Mouse (Mus musculus) liver, embryonic 12.5 days (tissue): ENCODE results near the gene Tec. TPM values are rescaled to one million over a fixed set of nuclear protein-coding genes. Genes with fewer than 3 reads are reported as not detected.

ENCODE experiments used
- ATAC-seq: fragments of 200-750 bp; cut with Nextera tagmentation; 2 replicates; pipeline ENCODE4 v1.8.0; 2017; ENCODE audit warnings: moderate number of reproducible peaks, mild to moderate bottlenecking, moderate library complexity
- H3K27ac ChIP-seq: fragments of 300-500 bp; sonication (generic); 2 replicates; pipeline ENCODE4 v1.5.1; 2016; ENCODE audit warnings: mild to moderate bottlenecking
- H3K27me3 ChIP-seq: fragments of 300-500 bp; sonication (generic); replicated peaks from 2 replicates; pipeline ENCODE4 v1.6.1; 2016; ENCODE audit warnings: mild to moderate bottlenecking, moderate library complexity
- H3K36me3 ChIP-seq: fragments of 300-500 bp; sonication (generic); 2 replicates; pipeline ENCODE4 v1.6.1; 2016; ENCODE audit warnings: mild to moderate bottlenecking, moderate library complexity
- H3K4me1 ChIP-seq: fragments of 300-500 bp; sonication (generic); 2 replicates; pipeline ENCODE4 v1.6.1; 2016
- H3K4me2 ChIP-seq: fragments of 300-500 bp; sonication (generic); 2 replicates; pipeline ENCODE4 v1.6.1; 2016; ENCODE audit warnings: mild to moderate bottlenecking, moderate library complexity
- H3K4me3 ChIP-seq: fragments of 300-500 bp; sonication (generic); 2 replicates; pipeline ENCODE4 v1.5.1; 2016; ENCODE audit warnings: mild to moderate bottlenecking, moderate library complexity
- H3K9ac ChIP-seq: fragments of 300-500 bp; sonication (generic); 2 replicates; pipeline ENCODE4 v1.6.1; 2016; ENCODE audit warnings: mild to moderate bottlenecking, moderate library complexity
- H3K9me3 ChIP-seq: fragments of 300-500 bp; sonication (generic); replicated peaks from 2 replicates; pipeline ENCODE4 v1.6.1; 2016; ENCODE audit warnings: mild to moderate bottlenecking, moderate library complexity
- WGBS: fragments of 180-500 bp; shearing (Covaris S2); methylation state at CpG from one replicate; pipeline ENCODE4 v1.1.7; 2016; ENCODE audit not compliant: insufficient replicate concordance; 5-methylcytosine and 5-hydroxymethylcytosine counted together
- polyA plus RNA-seq: library from polyadenylated mRNA; unstranded; fragments of >200 nt; fragmentation: Nextera tagmentation; extraction: Ambion mirVana; gene quantifications from 2 replicates; pipeline ENCODE4 v1.2.1, GENCODE M21; 2016

Tec gene
- polyA plus RNA-seq, 1 experiment from 2014 or later: 7.3 TPM

DNA sequence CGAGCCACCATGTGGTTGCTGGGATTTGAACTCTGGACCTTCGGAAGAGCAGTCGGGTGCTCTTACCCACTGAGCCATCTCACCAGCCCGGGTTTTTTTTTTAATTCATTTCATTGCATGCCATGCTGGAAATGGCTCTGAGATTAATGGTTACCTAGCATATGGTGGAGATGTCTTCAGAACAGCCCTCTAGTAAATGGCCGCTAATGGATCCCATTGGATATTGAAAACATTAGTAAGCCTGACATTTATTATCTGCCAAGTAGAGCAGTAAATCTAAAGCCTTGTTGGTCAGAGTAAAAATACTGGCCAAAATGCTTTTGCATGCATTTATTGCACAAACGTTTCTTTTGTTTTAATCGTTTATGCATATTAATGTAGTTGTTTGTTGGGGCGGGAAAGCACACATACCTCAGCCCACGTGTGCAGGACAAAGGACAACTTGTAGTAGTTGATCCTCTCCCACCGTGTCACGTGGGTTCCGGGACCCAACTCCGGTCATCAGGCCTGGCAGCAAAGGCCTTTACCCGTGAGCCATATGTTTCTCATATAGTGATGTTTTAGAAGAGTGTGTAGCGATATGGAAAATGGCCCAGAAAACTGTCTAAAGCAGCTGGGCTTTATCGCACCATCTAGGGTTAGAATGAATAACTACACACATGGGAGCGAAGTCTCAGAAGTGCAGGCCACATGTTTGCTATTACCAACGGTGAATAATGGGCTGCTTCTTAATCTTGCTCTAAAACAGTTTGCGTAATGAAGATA, 18.4 kb upstream of the Tec start:
- WGBS: 78% methylated on average over 19 of the region's 19 CpGs
- Histone ChIP-seq H3K4me1 (no peaks in the 10 kb centered on the region), H3K27me3 (no peaks in the 10 kb centered on the region), H3K27ac (no peak overlapping the region), H3K36me3 (no peaks in the 10 kb centered on the region), H3K9ac (no peak overlapping the region), H3K4me3 (no peak overlapping the region), H3K4me2 (no peak overlapping the region), H3K9me3 (no peaks in the 10 kb centered on the region)
- ATAC-seq: no peak

DNA sequence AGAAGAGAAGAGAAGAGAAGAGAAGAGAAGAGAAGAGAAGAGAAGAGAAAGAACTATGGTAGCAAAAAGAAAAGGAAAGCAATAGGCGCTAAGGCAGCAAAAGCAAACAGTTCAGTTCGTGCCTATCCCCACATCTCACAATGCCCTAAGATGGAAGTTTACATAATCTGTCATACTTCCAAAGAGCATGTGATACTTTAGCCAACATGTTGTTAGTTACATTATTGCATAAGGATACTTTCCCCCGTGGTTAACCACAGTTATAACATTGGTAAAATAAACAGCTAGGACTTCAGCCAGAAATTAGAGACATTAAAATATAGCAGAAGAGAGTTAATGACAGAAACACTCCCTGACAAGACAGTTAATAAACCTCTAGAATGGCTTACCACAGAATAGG, 15.4 kb upstream of the Tec start:
- 60% methylated on average over 3 of the region's 3 CpGs for WGBS

DNA sequence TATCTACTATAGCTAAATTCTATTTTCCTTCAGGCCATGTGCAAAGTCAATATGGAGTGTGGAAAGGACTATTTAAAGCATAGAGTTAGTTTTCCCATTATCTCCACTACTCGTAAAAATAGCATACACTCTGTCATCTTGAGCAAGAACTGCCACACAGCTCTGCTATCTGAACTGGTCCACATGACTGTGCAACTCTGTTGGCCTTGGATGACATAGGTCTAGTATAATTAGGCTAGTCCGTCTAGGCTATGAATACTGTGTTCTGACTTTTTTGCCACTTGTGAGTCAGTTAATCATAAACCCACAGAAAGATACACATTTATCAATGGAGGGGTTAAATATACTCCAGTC, 14.1 kb upstream of the Tec start:
- ATAC-seq: 0 out of 2 replicates have a peak, but pooled peaks have one; percentile 35

More for the DNA sequence above, 15.4 kb upstream of the Tec start:
- no peaks in the 10 kb centered on the region for H3K9me3 ChIP-seq
- H3K36me3 ChIP-seq: no peaks in the 10 kb centered on the region
- no peak overlapping the region for H3K4me2 ChIP-seq
- H3K27ac ChIP-seq: no peak overlapping the region
- H3K27me3 ChIP-seq: peaks cover 18% of the 10 kb centered on the region
- H3K4me3 ChIP-seq: no peak overlapping the region
- no peak for ATAC-seq
- H3K4me1 ChIP-seq: no peaks in the 10 kb centered on the region
- H3K9ac ChIP-seq: no peak overlapping the region

DNA sequence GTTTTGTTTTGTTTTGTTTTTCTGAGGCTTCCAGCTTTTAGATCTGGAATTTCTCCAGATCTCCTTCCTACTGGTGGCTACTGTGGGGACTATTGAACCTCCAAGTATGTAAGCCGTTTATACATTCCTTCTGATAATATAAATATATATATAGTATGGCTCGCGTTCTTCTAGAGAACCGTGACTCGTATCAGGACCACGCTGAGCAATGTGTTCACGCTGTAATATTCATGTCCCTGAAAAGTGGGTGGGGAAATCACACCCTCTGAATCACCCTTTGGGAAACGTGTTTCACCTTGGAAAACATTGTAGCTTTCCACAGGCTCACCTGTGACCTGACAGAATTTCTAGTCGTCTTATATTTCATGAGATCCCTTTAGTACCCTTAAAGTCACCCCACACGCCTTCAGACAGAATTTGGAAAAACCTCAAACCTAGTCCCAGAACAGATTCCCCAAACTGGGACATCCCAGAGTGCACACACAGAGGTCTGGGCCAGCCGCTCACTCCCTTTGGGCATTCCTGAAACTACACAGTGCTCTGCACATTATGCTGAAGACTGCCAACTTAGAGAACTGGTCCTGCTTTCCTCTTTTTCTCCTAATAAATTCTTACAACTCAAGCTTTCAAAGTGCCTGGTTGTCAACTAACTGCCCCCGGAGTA, 13.6 kb upstream of the Tec start:
- H3K4me3 ChIP-seq: no peak overlapping the region
- H3K9ac ChIP-seq: no peak overlapping the region
- no peaks in the 10 kb centered on the region for H3K4me1 ChIP-seq
- WGBS: 67% methylated on average over 12 of the region's 12 CpGs
- H3K4me2 ChIP-seq: no peak overlapping the region
- no peak for ATAC-seq
- peaks cover 25% of the 10 kb centered on the region for H3K27me3 ChIP-seq
- H3K9me3 ChIP-seq: no peaks in the 10 kb centered on the region
- H3K36me3 ChIP-seq: no peaks in the 10 kb centered on the region
- no peak overlapping the region for H3K27ac ChIP-seq

More for the DNA sequence above, 14.1 kb upstream of the Tec start:
- Histone ChIP-seq H3K36me3 (no peaks in the 10 kb centered on the region), H3K27ac (no peak overlapping the region), H3K27me3 (peaks cover 22% of the 10 kb centered on the region), H3K4me3 (no peak overlapping the region), H3K4me2 (no peak overlapping the region), H3K9ac (no peak overlapping the region), H3K9me3 (no peaks in the 10 kb centered on the region), H3K4me1 (no peaks in the 10 kb centered on the region)
- WGBS: 21% methylated on average over 2 of the region's 2 CpGs

DNA sequence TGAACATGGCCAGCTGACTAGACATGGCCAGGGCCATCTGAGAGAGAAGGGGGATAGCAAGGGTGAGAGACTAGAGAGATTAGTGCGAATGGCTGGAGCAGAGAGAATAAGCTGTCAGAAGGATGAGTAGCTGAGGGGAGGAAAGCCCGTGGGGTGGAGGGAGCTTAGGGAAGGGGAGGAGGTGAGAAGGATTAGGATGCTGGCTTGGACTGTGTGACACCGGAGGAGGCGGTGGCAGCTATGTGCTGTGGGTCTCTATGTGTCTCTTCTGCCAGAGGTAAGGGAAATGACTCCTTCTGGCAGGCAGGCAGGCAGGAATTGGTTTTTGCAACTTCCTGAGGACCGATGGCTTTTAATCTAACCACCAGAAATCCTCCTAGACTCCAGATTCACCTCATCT, 11.5 kb upstream of the Tec start:
- Histone ChIP-seq H3K4me1 (no peaks in the 10 kb centered on the region), H3K27ac (no peak overlapping the region), H3K4me2 (no peak overlapping the region), H3K36me3 (no peaks in the 10 kb centered on the region), H3K9me3 (no peaks in the 10 kb centered on the region), H3K9ac (no peak overlapping the region), H3K27me3 (peaks cover 41% of the 10 kb centered on the region), H3K4me3 (no peak overlapping the region)
- ATAC-seq: no peak
- 19% methylated on average over 5 of the region's 5 CpGs for whole genome bisulfite sequencing

DNA sequence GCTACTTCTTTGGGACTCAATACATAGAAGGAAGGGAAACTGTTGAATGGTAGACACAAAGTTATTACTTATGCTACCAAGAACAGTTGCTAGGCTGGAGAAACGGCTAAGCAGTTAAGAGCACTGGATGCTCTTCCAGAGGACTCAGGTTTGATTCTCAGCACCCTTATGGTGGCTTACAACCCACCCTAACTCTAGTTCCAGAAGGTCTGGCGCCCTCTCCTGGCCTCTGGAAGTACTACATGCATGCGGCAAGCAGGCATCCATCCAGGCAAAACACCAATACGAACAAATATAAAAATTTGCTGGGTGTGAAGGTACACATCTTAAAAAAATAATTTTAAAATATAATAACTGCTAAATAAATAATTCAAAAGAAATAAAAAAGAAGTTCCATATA, 2.8 kb upstream of the Tec start:
- no peaks in the 10 kb centered on the region for H3K9me3 ChIP-seq
- ATAC-seq: no peak
- no peaks in the 10 kb centered on the region for H3K36me3 ChIP-seq
- peaks cover 52% of the 10 kb centered on the region for H3K27me3 ChIP-seq
- H3K9ac ChIP-seq: no peak overlapping the region
- no peak overlapping the region for H3K4me3 ChIP-seq
- no peak overlapping the region for H3K27ac ChIP-seq
- H3K4me2 ChIP-seq: no peak overlapping the region
- WGBS: 71% methylated on average over 4 of the region's 4 CpGs
- H3K4me1 ChIP-seq: peaks cover 27% of the 10 kb centered on the region

DNA sequence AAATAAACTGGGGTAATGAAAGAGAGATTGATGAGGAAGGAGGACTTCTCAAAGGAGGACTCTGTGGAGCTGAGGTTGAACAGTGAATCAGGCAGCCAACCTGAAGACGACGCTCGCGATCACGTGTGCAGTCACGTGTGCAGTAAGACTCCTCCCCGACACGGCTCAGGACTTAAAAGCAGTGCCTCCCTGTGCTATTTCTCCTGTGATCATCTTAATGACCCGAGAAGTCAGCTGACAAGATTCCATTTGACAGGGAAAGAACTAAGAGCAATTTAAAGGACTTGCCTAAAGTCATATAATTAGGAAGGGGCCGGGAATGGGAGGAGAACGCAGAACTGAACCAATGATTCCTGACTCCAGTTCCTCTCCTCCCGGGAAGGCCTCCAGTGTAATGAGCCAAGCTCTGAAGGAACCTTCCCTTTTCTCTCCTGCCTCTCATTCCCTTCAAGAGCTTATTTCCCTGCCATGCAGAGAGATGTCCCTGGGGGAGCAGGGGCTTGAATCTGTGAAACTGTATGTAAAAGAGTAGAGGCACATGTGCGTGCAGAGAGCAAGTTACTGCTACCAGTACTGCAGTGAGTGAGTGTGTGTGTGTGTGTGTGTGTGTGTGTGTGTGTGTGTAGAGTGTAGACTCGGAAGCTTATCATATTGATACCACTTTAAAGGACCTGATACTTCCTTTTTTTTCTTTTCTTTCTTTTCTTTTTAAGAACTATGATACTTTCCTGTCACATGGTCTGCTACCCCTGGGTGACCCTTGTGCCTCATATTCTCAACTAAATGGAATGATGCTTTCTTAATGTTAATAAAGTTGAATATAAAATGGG, 1.7 kb upstream of the Tec start:
- Histone ChIP-seq H3K27ac (no peak overlapping the region), H3K4me2 (no peak overlapping the region), H3K4me1 (peaks cover 27% of the 10 kb centered on the region), H3K4me3 (no peak overlapping the region), H3K36me3 (no peaks in the 10 kb centered on the region), H3K27me3 (peaks cover 52% of the 10 kb centered on the region), H3K9ac (no peak overlapping the region), H3K9me3 (no peaks in the 10 kb centered on the region)
- WGBS: 75% methylated on average over 14 of the region's 14 CpGs
- no peak for ATAC-seq

DNA sequence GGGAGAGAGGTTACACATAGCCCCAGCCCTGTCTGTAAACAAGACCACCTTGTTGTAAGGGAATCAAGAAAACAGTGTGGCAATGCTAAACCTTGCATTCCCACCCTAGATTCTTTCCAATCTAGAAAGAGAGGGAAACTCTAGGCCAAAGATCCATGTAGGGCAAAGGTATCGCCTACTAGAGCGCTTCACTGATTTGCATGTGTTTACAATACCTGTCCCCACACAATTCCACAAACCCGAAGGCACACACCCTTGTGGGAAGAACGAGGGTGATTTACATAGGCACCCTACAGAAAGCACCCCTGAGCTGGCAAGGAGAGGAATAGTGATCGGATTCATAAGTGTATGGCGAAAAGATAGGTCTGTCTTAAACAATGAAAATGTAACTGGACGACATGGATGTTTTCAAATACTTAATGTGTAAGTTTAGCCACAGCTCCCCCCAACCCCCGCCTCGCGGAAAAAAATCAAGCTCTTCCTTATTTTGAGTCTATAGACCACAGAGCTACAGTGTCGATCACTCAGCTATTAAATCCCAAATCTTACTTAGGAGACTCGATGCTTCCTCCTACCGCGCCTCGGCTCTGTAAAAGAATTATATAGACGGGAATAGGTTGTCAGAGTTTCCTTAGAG, 1.1 kb downstream of the Tec start:
- ATAC-seq: no peak
- H3K4me3 ChIP-seq: peak overlapping the region; percentile 62
- H3K9ac ChIP-seq: no peak overlapping the region
- no peaks in the 10 kb centered on the region for H3K9me3 ChIP-seq
- 20% methylated on average over 16 of the region's 16 CpGs for WGBS
- peaks cover 39% of the 10 kb centered on the region for H3K4me1 ChIP-seq
- no peaks in the 10 kb centered on the region for H3K36me3 ChIP-seq
- H3K4me2 ChIP-seq: peak overlapping the region; percentile 75
- H3K27ac ChIP-seq: no peak overlapping the region
- H3K27me3 ChIP-seq: peaks cover 46% of the 10 kb centered on the region

DNA sequence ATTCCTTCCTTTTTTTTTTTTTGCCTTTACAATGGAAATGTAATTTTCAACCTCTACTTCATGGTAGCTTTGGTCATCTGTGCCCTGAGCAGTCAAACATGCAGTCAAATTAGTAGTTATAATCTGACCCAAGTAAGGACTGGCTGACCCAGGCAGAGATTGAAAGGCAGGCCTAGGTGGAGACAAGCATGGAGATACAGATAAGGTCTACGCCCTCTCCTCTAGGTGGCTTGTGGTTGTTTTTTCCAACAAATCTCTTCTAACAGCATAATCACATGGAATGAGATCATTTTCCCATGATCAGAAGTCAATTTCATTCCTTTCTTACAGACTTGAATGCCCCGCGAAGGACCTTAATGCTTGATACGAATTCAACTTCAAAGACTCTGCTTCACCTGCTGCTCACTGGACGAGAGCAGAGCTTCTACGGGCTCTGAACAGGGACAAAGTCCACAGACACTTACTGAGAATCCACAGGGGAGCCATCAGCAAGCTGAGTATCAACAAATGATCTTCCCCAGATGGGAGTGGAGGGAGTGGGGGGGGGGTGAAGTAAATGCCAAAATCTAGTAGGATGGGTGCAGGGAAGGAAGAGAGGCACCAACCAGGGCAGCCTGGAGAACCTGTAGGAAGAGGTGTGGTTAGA, 1.9 kb downstream of the Tec start:
- Histone ChIP-seq H3K9ac (no peak overlapping the region), H3K36me3 (no peaks in the 10 kb centered on the region), H3K27ac (no peak overlapping the region), H3K4me2 (peak overlapping the region; percentile 75; the same call in 1 of the 2 replicates), H3K9me3 (no peaks in the 10 kb centered on the region), H3K4me1 (peaks cover 39% of the 10 kb centered on the region), H3K4me3 (no peak overlapping the region; the same call in 1 of the 2 replicates), H3K27me3 (peaks cover 46% of the 10 kb centered on the region)
- 54% methylated on average over 6 of the region's 6 CpGs for WGBS
- no peak for ATAC-seq

DNA sequence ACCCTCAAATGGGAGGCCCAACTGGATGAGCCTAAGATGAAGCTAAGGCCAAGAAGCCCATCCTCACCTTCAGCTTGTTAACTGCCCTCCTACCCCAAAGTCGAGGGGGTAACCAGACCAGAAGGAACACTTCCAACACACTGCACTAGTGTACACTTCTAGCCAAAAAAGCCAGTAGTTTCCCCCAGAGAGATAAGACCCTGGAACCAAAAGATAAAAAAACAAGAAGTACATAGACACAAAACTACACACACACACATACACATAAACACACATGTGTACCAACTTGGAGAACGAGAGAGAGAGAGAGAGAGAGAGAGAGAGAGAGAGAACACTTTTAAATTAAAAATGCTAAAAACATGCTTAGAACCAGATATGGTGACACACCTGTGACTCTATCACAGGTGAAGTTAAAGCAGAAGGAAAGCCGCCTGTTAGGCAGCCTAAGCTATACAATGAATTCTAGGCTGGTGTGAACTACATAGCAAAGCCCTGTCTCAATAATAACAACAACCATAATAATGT, 3.6 kb downstream of the Tec start:
- H3K4me2 ChIP-seq: no peak overlapping the region; the same call in 1 of the 2 replicates
- WGBS: 27% methylated on average over 3 of the region's 3 CpGs
- peaks cover 39% of the 10 kb centered on the region for H3K4me1 ChIP-seq
- H3K4me3 ChIP-seq: no peak overlapping the region
- ATAC-seq: no peak
- no peak overlapping the region for H3K27ac ChIP-seq
- peaks cover 41% of the 10 kb centered on the region for H3K27me3 ChIP-seq
- no peaks in the 10 kb centered on the region for H3K36me3 ChIP-seq
- H3K9me3 ChIP-seq: no peaks in the 10 kb centered on the region
- no peak overlapping the region for H3K9ac ChIP-seq

DNA sequence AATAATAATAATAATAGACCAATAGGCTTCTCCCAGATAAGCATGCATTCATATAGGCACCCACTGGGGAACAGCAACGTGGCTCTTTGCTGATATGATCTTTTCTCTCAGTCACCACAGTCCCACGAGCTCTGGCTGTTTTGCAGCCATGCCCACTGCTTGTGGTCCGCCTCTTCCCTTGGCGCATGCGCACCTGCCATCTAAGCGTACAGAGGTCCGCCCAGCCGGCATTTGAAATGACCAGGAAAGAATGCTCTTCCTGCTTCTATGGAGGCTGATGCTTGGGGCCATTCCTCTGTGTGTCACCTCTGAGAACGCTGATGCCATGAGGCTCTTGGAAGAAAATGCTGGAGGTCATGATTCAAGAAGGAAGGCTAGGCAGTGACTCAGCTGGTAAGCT, 5.1 kb downstream of the Tec start:
- H3K4me3 ChIP-seq: no peak overlapping the region
- no peaks in the 10 kb centered on the region for H3K36me3 ChIP-seq
- 74% methylated on average over 9 of the region's 9 CpGs for WGBS
- H3K4me2 ChIP-seq: no peak overlapping the region
- no peak for ATAC-seq
- H3K27ac ChIP-seq: no peak overlapping the region
- H3K27me3 ChIP-seq: peaks cover 30% of the 10 kb centered on the region
- peaks cover 30% of the 10 kb centered on the region for H3K4me1 ChIP-seq
- no peak overlapping the region for H3K9ac ChIP-seq
- no peaks in the 10 kb centered on the region for H3K9me3 ChIP-seq
